Mouse (Mus musculus): ENCODE measurements at regions not wholly inside any gene's neighbourhood (a gene's known extent, or its start where the extent isn't known, plus 50 kb on each side); places are given as distances from the start of the nearest gene placed in this dataset.

DNA sequence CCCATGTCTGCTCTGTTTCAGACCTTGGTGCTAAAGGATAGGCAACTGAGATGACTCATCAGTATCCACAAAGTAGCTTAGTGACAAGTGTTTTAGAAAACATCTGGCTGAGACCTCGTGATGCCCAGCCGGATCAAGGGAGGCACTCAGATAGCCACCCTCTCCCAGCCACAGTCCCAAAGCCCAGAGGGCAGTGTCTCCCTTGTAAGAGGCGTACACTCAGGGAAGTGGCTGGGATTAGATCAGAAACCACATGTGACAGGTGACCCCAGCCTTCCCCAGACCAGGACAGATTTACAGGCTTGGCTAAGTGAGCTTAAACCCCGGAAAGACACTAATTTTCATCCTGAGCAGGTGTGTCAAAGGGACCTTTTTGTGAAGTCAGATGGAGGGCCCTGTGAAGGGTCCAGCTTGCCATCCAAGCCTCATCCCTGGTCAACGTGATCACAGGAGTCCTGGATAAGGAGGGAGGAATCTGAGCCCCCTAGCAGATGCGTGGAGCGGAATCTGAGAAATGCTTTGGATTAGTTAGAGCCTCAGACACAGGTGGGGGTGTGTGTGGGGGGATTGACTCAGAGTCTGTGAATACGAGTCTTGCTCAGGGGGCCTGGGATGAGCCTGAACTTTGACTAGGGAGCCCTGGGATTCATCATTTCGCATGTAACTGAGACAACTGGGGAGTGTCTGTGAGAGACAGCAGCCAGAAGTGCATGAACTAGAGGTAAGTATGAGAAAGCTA lies 711.4 kb downstream of the Vrk1 start:
- TF ChIP-seq GATA4 (IDR thresholded peaks at IDR 0.05; ENCODE audit: insufficient replicate concordance, low read length): no peak

- no peak for TF ChIP-seq GATA4 (IDR thresholded peaks at IDR 0.05; ENCODE audit: insufficient replicate concordance, low read length)
Measured at GRCm38 (mm10) chr12:106722010-106722362, 712.0 kb downstream of the Vrk1 start.

DNA sequence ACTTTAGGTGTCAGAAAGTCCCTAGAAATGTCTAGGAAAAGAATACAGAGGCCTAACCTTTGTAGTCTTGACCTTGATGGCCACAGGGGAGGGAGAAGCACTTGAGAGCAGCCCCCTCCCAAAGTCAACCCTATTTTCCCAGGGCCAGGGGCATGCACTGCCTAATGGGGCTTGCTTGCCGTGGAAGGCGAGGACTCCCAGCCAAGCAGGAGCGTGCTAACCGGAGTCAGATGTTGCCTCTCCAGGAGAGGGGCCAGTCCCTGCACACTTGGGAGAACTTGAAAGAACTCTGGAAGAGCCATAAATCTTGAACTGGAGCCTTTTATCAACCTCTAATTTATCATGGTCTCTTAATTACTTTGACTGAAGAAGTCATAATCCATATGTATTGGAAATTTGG lies 712.7 kb downstream of the Vrk1 start:
- TF ChIP-seq GATA4 (IDR thresholded peaks at IDR 0.05; ENCODE audit: insufficient replicate concordance, low read length): no peak

- TF ChIP-seq GATA4 (IDR thresholded peaks at IDR 0.05; ENCODE audit: insufficient replicate concordance, low read length): no peak
Measured at GRCm38 (mm10) chr12:106726920-106727319, 716.9 kb downstream of the Vrk1 start.

- no peak for TF ChIP-seq GATA4 (IDR thresholded peaks at IDR 0.05; ENCODE audit: insufficient replicate concordance, low read length)
Measured at GRCm38 (mm10) chr12:106727486-106727885, 717.5 kb downstream of the Vrk1 start.

GRCm38 (mm10) chr12:106729686-106730085 lies 719.7 kb downstream of the Vrk1 start:
- no peak for TF ChIP-seq GATA4 (IDR thresholded peaks at IDR 0.05; ENCODE audit: insufficient replicate concordance, low read length)

- TF ChIP-seq GATA4 (IDR thresholded peaks at IDR 0.05; ENCODE audit: insufficient replicate concordance, low read length): no peak
Measured at GRCm38 (mm10) chr12:106732108-106732857, 722.3 kb downstream of the Vrk1 start.

- TF ChIP-seq GATA4 (IDR thresholded peaks at IDR 0.05; ENCODE audit: insufficient replicate concordance, low read length): no peak
Measured at GRCm38 (mm10) chr12:106748765-106749164, 738.7 kb downstream of the Vrk1 start.

DNA sequence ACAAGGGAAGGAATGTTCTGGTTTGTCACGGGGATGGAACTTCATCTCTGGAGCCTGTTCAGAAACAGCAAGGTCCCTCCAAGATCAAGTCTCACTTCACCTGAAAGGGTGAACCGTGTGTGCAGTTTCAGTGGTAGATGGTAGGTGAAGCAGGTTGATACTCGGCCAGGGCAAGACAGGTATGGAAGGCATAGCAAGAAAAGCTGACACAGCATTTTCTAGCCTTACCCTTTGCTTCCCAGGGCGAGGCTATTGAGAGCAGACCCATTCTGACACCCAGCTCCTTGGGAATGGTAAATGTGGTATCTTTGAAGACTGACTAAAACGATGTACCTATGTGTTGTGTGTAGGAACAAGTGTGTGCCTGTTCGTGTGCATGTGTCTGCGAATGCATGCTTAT lies 724.9 kb upstream of the 3110018I06Rik start:
- no peak for TF ChIP-seq GATA4 (IDR thresholded peaks at IDR 0.05; ENCODE audit: insufficient replicate concordance, low read length)

DNA sequence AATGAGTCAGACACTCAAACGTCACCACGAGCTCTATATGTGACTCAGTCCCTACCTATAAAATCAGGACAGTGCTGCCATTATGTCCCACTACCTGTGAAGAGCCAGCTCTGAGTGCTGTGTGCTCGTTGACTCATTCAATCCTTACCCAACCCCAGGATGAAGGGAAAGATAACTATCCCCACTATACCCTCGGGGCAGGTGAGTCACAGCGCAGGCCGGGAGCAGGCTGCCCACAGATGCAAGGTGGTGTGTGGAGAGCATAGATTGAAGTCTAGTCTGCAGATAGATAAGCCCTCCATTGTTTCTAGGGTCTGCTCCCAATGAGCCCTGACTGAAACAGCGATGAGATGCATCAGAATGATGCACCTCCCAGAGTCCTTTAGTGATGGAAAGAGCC lies 723.9 kb upstream of the 3110018I06Rik start:
- no peak for TF ChIP-seq GATA4 (IDR thresholded peaks at IDR 0.05; ENCODE audit: insufficient replicate concordance, low read length)

GRCm38 (mm10) chr12:106773536-106773935 lies 714.9 kb upstream of the 3110018I06Rik start:
- no peak for TF ChIP-seq GATA4 (IDR thresholded peaks at IDR 0.05; ENCODE audit: insufficient replicate concordance, low read length)

DNA sequence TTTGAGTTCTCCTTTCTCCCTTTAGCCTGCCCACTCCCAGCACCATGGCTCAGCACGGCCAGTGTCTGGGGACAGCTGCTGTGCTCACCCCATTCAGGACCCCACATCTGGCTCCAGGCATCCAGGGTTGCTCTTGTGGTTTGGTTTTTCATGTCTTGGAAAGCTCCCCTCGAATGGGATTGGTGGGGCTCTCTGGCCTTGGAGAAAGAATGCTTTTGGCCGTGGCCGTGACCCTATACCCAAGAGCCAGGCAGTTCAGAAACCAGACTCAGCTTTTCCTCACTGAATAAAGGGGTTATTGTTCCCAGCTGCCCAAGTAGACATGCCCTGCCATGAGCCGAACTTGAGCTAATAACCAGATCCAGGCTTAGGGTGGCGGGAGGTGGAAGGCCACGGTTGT lies 691.8 kb upstream of the 3110018I06Rik start:
- no peak for TF ChIP-seq GATA4 (IDR thresholded peaks at IDR 0.05; ENCODE audit: insufficient replicate concordance, low read length)

- no peak for TF ChIP-seq GATA4 (IDR thresholded peaks at IDR 0.05; ENCODE audit: insufficient replicate concordance, low read length)
Measured at GRCm38 (mm10) chr12:106819736-106820135, 668.7 kb upstream of the 3110018I06Rik start.

DNA sequence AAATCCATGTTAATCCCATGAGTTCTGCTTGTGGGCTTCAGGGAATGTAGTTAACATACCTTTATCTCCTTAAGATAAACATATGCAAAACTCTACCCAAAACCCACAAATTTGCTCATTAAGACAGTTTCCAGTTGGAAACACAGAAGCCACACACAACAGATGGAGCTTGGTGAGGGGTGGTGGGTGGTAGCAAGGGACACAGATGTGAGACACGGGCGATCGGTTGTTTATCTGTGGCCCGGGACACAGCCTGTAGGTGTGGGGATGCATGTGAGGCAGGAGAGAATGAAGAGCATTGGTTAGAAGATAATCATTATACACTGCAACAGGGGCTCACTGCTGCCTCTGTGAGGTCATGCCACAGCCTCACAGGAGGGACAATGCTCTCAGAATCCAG lies 666.1 kb upstream of the 3110018I06Rik start:
- no peak for TF ChIP-seq GATA4 (IDR thresholded peaks at IDR 0.05; ENCODE audit: insufficient replicate concordance, low read length)

- TF ChIP-seq GATA4 (IDR thresholded peaks at IDR 0.05; ENCODE audit: insufficient replicate concordance, low read length): no peak
Measured at GRCm38 (mm10) chr12:106828542-106828941, 659.9 kb upstream of the 3110018I06Rik start.

- no peak for TF ChIP-seq GATA4 (IDR thresholded peaks at IDR 0.05; ENCODE audit: insufficient replicate concordance, low read length)
Measured at GRCm38 (mm10) chr12:106829323-106829722, 659.1 kb upstream of the 3110018I06Rik start.

All from liver, adult (tissue).